Mouse (Mus musculus) heart, embryonic 12.5 days (tissue): ENCODE measurements around the gene Fgfbp1. TPM values are rescaled to one million over a fixed set of nuclear protein-coding genes. Genes with fewer than 3 reads are reported as not detected.

Source experiments
- ATAC-seq: fragments of 200-750 bp; cut with Nextera tagmentation; 2 replicates; pipeline ENCODE4 v1.8.0; 2017; ENCODE audit warnings: moderate TSS enrichment, moderate library complexity; ENCODE audit not compliant: insufficient number of reproducible peaks, low FRiP score
- H3K27ac ChIP-seq: fragments of 300-500 bp; sonication (generic); 2 replicates; pipeline ENCODE4 v1.5.1; 2016; ENCODE audit warnings: mild to moderate bottlenecking, moderate library complexity; ENCODE audit not compliant: poor library complexity, severe bottlenecking
- H3K27me3 ChIP-seq: fragments of 300-500 bp; sonication (generic); replicated peaks from 2 replicates; pipeline ENCODE4 v1.6.1; 2016; ENCODE audit warnings: mild to moderate bottlenecking, moderate library complexity
- H3K36me3 ChIP-seq: fragments of 300-500 bp; sonication (generic); 2 replicates; pipeline ENCODE4 v1.6.1; 2016; ENCODE audit warnings: mild to moderate bottlenecking, moderate library complexity
- H3K4me1 ChIP-seq: fragments of 300-500 bp; sonication (generic); replicated peaks from 2 replicates; pipeline ENCODE4 v1.6.1; 2016; ENCODE audit warnings: mild to moderate bottlenecking
- H3K4me2 ChIP-seq: fragments of 300-500 bp; sonication (generic); 2 replicates; pipeline ENCODE4 v1.6.1; 2016; ENCODE audit warnings: mild to moderate bottlenecking, moderate library complexity
- H3K4me3 ChIP-seq: fragments of 300-500 bp; sonication (generic); 2 replicates; pipeline ENCODE4 v1.5.1; 2016; ENCODE audit warnings: mild to moderate bottlenecking
- H3K9ac ChIP-seq: fragments of 300-500 bp; sonication (generic); 2 replicates; pipeline ENCODE4 v1.6.1; 2016; ENCODE audit warnings: mild to moderate bottlenecking, moderate library complexity
- H3K9me3 ChIP-seq: fragments of 300-500 bp; sonication (generic); replicated peaks from 2 replicates; pipeline ENCODE4 v1.6.1; 2016; ENCODE audit warnings: mild to moderate bottlenecking, moderate library complexity
- WGBS: fragments of 180-500 bp; shearing (Covaris S2); methylation state at CpG from one replicate; pipeline ENCODE4 v1.1.7; 2016; 5-methylcytosine and 5-hydroxymethylcytosine counted together
- polyA plus RNA-seq: library from polyadenylated mRNA; unstranded; fragments of >200 nt; fragmentation: Nextera tagmentation; extraction: Ambion mirVana; gene quantifications from 2 replicates; pipeline ENCODE4 v1.2.1, GENCODE M21; 2016

Gene Fgfbp1
- polyA plus RNA-seq, 1 experiment from 2014 or later: not detected

DNA sequence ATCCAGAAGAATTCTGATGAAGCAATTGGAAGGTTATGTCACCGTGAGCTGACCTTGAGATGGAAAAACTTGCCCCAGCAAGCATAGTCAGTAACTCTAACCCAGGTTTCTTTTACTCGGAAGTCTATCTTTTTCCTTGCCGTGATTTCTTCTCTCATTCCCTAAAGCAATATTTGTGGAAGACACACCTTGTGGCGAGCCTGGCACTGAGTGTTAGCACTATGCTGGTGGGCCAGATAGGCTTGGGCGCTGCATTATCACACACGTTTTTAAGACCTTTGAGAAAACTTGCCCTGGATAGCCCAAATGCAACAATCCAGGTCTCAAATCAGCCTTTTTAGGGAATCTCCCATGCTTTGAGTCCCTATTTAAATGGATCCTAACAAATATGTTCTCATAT, 7.4 kb downstream of the Fgfbp1 start:
- Histone ChIP-seq H3K9me3 (no peaks in the 10 kb centered on the region), H3K4me2 (no peak overlapping the region), H3K9ac (no peak overlapping the region), H3K27me3 (no peaks in the 10 kb centered on the region), H3K4me3 (no peak overlapping the region), H3K27ac (no peak overlapping the region), H3K4me1 (no peaks in the 10 kb centered on the region), H3K36me3 (no peaks in the 10 kb centered on the region)
- 80% methylated on average over 6 of the region's 6 CpGs for WGBS
- no peak for ATAC-seq

DNA sequence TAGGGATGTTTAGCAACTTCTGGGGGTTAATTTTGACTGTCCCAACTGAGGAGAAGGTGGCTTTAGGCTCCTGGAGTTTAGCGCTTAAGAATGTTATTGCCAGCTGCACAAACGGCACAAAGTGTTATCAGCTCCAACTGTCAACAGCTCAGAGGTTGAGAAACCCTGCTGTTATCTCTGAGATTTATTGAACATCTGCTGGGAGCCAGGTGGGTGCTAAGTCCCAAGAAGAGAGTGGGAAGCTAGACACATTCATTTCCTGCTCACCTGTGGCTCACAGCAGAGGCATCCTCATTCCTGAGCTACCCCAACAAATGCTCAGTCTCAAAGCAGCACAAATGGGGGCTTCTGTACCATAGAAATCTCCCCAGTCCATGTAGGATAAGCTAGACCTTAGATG, 10.4 kb downstream of the Fgfbp1 start:
- H3K9ac ChIP-seq: no peak overlapping the region
- no peaks in the 10 kb centered on the region for H3K27me3 ChIP-seq
- no peaks in the 10 kb centered on the region for H3K36me3 ChIP-seq
- no peak overlapping the region for H3K4me2 ChIP-seq
- WGBS: 26% methylated on average over 2 of the region's 2 CpGs
- no peaks in the 10 kb centered on the region for H3K4me1 ChIP-seq
- H3K9me3 ChIP-seq: no peaks in the 10 kb centered on the region
- no peak for ATAC-seq
- no peak overlapping the region for H3K4me3 ChIP-seq
- no peak overlapping the region for H3K27ac ChIP-seq

DNA sequence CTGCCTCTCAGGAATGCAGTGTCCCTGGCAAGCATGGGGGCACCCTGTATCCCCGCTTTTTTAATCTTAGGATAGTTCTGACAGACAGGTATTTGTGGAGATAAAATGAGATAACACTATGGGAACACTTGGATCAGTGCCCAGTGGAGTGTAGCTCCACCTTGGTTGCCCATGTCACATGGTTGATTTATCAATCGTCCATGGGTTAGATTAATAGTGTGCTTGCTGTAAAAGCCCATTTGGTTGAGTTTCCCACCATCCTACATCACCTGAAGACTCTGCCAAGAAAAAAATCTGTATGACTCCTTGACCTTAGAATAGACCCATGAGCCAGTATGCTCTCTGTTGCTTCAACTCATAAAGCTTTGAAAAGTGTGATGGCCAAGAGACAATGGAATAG, 11.0 kb downstream of the Fgfbp1 start:
- Histone ChIP-seq H3K27ac (no peak overlapping the region), H3K27me3 (no peaks in the 10 kb centered on the region), H3K36me3 (no peaks in the 10 kb centered on the region), H3K9ac (no peak overlapping the region), H3K4me3 (no peak overlapping the region), H3K4me2 (no peak overlapping the region), H3K9me3 (no peaks in the 10 kb centered on the region), H3K4me1 (no peaks in the 10 kb centered on the region)
- no peak for ATAC-seq
- WGBS: 69% methylated on average over 2 of the region's 2 CpGs

DNA sequence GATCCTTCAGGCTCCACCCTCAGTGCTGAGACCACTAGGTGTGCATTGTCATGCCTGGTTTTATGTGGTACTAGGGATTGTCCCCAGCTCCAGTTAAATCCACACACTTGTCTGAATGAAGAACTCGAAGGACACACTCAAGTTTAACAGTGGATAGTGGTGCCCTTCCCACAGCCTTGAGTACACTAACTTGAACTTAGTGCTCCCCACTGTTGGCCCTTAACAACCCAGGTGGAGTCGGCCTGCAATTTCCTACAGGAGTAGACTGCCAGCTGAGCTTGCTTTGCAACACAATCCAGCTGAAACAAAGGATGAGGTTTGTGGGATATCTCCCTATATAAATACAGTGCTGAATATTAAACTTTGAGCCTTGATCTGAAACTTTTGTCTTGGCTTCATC, 12.9 kb downstream of the Fgfbp1 start:
- no peaks in the 10 kb centered on the region for H3K9me3 ChIP-seq
- no peak overlapping the region for H3K4me3 ChIP-seq
- no peak overlapping the region for H3K9ac ChIP-seq
- no peaks in the 10 kb centered on the region for H3K36me3 ChIP-seq
- no peak for ATAC-seq
- WGBS: 72% methylated on average over 2 of the region's 2 CpGs
- H3K27me3 ChIP-seq: no peaks in the 10 kb centered on the region
- no peak overlapping the region for H3K4me2 ChIP-seq
- H3K27ac ChIP-seq: no peak overlapping the region
- H3K4me1 ChIP-seq: no peaks in the 10 kb centered on the region

DNA sequence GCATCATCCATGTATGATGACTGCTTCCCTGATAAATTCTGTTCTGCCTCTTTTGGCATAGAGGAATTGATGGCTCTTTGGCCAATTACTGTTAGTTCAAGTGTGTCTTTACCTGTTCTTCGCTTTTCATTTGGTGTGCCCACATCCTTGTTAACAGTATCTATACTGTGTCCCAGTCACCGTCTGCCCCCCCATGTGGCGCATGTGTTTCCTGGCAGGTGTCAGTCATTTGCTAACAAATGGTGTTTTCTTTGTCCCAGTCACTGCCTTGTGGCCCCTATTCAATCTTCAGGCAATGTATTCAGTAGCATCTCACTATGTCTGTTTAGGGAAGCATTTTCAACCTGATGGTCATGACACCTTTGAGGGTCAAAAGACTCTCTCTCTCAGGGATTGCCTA, 20.5 kb downstream of the Fgfbp1 start:
- H3K4me1 ChIP-seq: no peaks in the 10 kb centered on the region
- ATAC-seq: no peak
- no peak overlapping the region for H3K27ac ChIP-seq
- H3K27me3 ChIP-seq: no peaks in the 10 kb centered on the region
- H3K9ac ChIP-seq: no peak overlapping the region
- H3K36me3 ChIP-seq: no peaks in the 10 kb centered on the region
- WGBS: 83% methylated on average over 3 of the region's 3 CpGs
- no peak overlapping the region for H3K4me2 ChIP-seq
- H3K9me3 ChIP-seq: peaks cover 3% of the 10 kb centered on the region; the same call in 1 of the 2 replicates
- H3K4me3 ChIP-seq: no peak overlapping the region

DNA sequence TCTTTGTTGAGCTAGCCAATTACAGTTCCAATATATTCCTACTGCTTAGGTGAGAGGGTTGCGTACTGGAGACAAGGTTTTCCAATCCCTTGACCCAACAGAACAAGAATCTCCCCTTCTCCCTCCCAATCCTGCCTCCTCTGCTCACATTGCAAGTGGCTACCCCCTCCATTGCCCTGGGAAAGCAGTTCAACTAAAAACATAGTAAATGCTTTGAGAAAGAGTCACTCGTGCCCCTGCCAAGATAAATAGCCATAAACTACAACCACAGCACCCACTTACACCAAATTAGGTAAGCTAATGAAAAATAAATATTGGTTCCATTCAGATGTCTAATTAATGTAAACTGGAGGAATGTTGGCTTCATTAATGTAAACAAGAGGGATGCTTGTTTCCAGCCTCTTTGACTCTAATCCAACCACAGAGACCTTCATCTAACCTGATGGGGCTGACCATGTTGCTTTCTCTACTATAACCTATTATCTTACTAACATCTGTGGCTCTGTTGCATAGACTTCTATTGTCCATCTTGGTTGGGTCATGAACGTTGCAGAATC, 21.6 kb downstream of the Fgfbp1 start:
- ATAC-seq: no peak
- no peaks in the 10 kb centered on the region for H3K27me3 ChIP-seq
- 77% methylated on average over 3 of the region's 3 CpGs for WGBS

DNA sequence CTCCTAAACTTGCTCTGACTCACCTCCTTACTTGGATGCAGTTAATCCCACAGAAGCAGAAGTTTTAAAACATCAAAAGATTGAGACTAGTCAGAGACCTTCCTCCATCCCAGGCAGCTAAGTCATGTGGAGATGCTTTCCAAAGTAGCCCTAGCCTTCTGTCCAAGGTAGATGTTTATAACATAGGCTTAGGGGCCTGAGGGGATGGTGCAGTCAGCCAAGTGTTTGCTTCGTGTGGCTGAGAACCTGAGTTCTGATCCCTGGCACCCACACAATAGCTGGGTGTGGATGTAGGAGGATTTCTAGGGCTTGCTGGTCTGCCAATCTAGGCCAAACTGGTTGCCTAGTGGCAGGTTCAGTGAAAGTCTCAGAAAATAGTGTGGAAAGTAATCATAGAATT, 28.3 kb downstream of the Fgfbp1 start:
- WGBS: 62% methylated on average over 1 of the region's 1 CpGs
- ATAC-seq: no peak
- Histone ChIP-seq H3K9ac (no peak overlapping the region), H3K27me3 (no peaks in the 10 kb centered on the region), H3K4me3 (no peak overlapping the region), H3K27ac (no peak overlapping the region), H3K4me2 (no peak overlapping the region), H3K36me3 (no peaks in the 10 kb centered on the region), H3K9me3 (peaks cover under 1% of the 10 kb centered on the region; the same call in 1 of the 2 replicates), H3K4me1 (peaks cover 3% of the 10 kb centered on the region)

More for the DNA sequence above, 21.6 kb downstream of the Fgfbp1 start:
- Histone ChIP-seq H3K4me1 (no peaks in the 10 kb centered on the region), H3K9ac (no peak overlapping the region), H3K4me2 (no peak overlapping the region), H3K9me3 (peaks cover 3% of the 10 kb centered on the region; the same call in 1 of the 2 replicates), H3K36me3 (no peaks in the 10 kb centered on the region), H3K4me3 (no peak overlapping the region), H3K27ac (no peak overlapping the region)

DNA sequence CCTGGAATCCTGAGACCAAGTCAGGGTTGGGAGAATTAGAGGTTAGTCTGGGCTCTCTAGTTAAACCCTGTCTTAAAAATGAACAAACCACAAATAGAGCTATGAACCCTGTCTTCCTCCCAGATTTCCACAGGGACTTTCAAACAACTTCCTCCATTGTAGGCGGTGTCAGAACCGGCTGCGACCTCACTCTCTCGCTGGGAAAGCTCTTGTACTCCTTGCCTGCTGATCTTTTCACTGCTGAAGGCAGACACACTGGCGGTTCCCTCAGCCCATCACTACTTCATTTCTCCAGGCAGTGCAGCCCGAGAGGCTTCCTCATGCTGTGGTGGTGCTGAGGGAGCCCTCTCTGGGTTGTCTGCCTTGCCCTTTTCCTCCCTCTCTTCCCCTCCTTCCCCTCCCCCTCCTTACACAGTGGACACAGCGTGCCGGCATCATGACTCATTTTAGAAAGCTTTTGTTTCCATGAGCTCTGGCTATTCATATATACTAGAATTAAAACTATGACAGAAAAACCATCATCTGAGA, 32.8 kb downstream of the Fgfbp1 start:
- Histone ChIP-seq H3K27me3 (no peaks in the 10 kb centered on the region), H3K4me1 (peaks cover 9% of the 10 kb centered on the region), H3K9me3 (no peaks in the 10 kb centered on the region), H3K36me3 (no peaks in the 10 kb centered on the region), H3K27ac (no peak overlapping the region), H3K4me2 (peak overlapping the region; percentile 71), H3K4me3 (peak overlapping the region; percentile 44), H3K9ac (peak overlapping the region; percentile 60; the same call in 1 of the 2 replicates)
- peak; percentile 66; the same call in 1 of the 2 replicates for ATAC-seq
- 3% methylated on average over 8 of the region's 8 CpGs for WGBS

DNA sequence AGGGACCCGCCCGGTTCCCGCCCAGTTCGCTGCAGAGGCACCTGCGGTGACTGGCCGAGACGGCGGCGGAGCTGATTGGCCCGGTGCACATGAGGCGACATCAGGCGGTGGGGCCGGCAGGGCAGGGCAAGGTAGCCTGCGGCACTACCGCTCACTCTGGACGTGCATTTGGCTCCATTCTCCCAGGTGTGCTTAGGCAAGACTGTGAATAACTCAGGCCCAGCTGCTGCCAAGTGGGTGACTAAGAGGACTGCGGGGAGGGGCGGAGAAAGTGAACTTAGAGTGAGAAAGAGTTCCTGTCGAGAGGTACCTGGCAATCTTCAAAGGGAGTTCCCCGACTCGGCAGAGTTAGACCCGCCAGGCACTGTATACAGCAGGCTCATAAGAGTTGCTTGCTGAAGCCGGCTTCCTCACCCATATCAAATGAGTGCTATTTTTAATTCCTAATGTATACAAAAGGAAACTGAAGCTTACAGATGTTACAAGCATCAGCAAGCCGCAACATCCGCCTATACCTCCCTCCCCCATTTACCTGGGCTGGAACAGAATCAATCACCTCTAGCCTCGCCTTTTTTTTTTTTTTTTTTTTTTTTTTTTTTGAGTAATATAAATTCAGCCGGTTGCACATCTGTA, 33.4 kb downstream of the Fgfbp1 start:
- H3K9me3 ChIP-seq: no peaks in the 10 kb centered on the region
- H3K27ac ChIP-seq: no peak overlapping the region
- H3K4me3 ChIP-seq: peak overlapping the region; percentile 44
- peaks cover 9% of the 10 kb centered on the region for H3K4me1 ChIP-seq
- 2% methylated on average over 27 of the region's 27 CpGs for WGBS
- peak overlapping the region; percentile 47 for H3K9ac ChIP-seq
- ATAC-seq: peak; percentile 82
- H3K27me3 ChIP-seq: no peaks in the 10 kb centered on the region
- peak overlapping the region; percentile 71 for H3K4me2 ChIP-seq
- no peaks in the 10 kb centered on the region for H3K36me3 ChIP-seq

DNA sequence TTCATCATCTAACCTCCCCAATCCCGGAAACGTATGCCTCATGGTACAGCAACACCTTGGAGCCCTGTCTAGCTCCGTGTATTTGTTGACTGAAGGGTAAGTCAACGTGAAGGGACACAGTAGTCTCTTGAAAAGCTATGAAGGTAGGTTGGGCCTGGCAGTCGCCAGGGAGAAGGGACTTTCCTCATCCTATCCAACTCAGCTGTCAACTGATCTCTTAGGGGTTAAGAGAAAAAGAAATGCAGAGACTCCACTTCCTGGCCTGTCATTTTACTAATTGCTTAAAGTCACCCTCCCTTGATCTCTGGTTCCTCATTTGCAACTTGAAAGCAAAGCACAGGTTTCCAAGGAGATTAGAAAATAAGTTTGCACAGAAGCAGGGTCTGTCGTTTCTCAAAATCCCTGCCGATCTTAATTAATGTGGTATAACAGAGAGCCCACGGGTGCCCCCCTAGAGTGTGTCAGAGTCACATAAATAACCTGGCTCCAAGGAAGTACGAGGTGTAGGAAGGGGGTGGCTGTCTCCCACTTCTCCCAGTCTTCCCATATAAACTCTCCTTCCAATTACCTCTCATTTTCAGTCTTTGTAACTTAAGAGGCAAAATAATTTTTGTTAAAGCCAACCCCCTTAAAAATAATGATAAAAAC, 34.1 kb downstream of the Fgfbp1 start:
- ATAC-seq: no peak
- H3K9me3 ChIP-seq: no peaks in the 10 kb centered on the region
- no peak overlapping the region for H3K27ac ChIP-seq
- peak overlapping the region; percentile 71 for H3K4me2 ChIP-seq
- H3K9ac ChIP-seq: peak overlapping the region; percentile 47; the same call in 1 of the 2 replicates
- H3K4me3 ChIP-seq: peak overlapping the region; percentile 44
- no peaks in the 10 kb centered on the region for H3K36me3 ChIP-seq
- H3K27me3 ChIP-seq: no peaks in the 10 kb centered on the region
- WGBS: 48% methylated on average over 9 of the region's 9 CpGs
- H3K4me1 ChIP-seq: peaks cover 9% of the 10 kb centered on the region

DNA sequence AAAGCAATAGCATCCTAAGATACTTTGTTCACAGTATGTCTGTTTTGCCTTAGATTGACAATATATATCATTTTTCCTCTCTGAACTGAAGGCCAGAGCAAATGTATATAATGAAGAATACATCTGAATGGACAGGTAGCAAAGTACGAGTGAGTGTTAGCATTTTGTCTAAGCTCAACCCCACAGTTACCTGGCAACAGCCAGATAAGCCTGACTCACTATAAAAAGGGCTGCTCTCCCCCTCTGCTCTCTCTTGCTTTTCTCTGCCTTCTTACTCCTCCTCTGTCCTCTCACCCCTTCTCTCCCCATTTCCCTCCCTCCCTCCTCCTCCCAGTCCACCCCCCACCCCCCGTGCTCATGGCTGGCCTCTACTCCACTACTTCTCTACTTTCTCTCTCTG, 48.3 kb downstream of the Fgfbp1 start:
- 38% methylated on average over 2 of the region's 2 CpGs for WGBS

More for the DNA sequence above, 48.3 kb downstream of the Fgfbp1 start:
- no peak overlapping the region for H3K4me3 ChIP-seq
- no peak overlapping the region for H3K9ac ChIP-seq
- H3K4me2 ChIP-seq: no peak overlapping the region
- no peaks in the 10 kb centered on the region for H3K27me3 ChIP-seq
- no peaks in the 10 kb centered on the region for H3K36me3 ChIP-seq
- H3K27ac ChIP-seq: no peak overlapping the region
- no peak for ATAC-seq
- H3K4me1 ChIP-seq: no peaks in the 10 kb centered on the region
- no peaks in the 10 kb centered on the region for H3K9me3 ChIP-seq
